Mouse (Mus musculus): ENCODE results near the gene Ell.

DNA sequence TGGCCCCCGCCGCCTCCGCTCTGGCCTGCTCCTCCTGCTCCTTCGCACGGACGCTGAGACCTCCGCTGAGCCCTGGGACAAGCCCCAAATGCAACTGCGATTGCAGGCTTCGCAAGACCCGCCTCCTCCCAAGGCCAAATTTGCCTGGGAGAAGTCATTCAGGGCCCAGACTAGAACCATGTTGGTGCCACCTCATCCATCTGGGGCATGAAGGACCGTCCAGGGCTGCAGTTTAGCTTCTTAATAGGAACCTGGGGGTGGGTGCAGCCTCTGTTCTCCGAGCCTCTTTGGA lies 43.5 kb upstream of the Ell start:
- TF ChIP-seq CTCF (IDR thresholded peaks at IDR 0.05; ENCODE audit: borderline replicate concordance, insufficient read depth, low read length) (no peak), POLR2A (IDR thresholded peaks at IDR 0.05; ENCODE audit: low read depth, low read length) (0 out of 2 replicates have a peak, but pooled peaks have one; percentile 26)

All from embryonic fibroblast, embryonic 13.5 days (primary cell).